Mouse (Mus musculus): ENCODE data around the gene Gltp. TPM values are rescaled to one million over a fixed set of nuclear protein-coding genes. Genes with fewer than 3 reads are reported as not detected.
A peak's percentile ranks its signal among the peaks of the same experiment; 100 is the strongest.

Gltp gene
- polyA plus RNA-seq, 1 experiment from 2014 or later = 115 TPM

GRCm38 (mm10) chr5:114651002-114651401 lies 39.8 kb downstream of the Gltp start:
- Histone ChIP-seq H3K9me3 (ENCODE audit: control insufficient read depth) (no peaks in the 10 kb centered on the region), H3K27me3 (replicated peaks; ENCODE audit: control insufficient read depth, insufficient read depth, low read length) (0 out of 2 replicates have a peak, but pooled peaks cover 9% of the 10 kb centered on the region), H3K4me2 (replicated peaks; ENCODE audit: low read depth) (peak overlapping the region; percentile 35; the same call in 1 of the 2 replicates), H3K36me3 (ENCODE audit: control insufficient read depth, insufficient read depth) (no peaks in the 10 kb centered on the region), H3K4me3 (ENCODE audit: low read depth, low read length) (no peak overlapping the region), H3K27ac (ENCODE audit: low read depth, low read length) (no peak overlapping the region), H3K4me1 (replicated peaks; ENCODE audit: control insufficient read depth, insufficient read depth, low read length) (0 out of 2 replicates have a peak, but pooled peaks cover 5% of the 10 kb centered on the region), H3K9ac (ENCODE audit: low read depth, low read length) (no peak overlapping the region)
- 33% methylated on average over 14 of the region's 14 CpGs for WGBS
- TF ChIP-seq CTCF (IDR thresholded peaks at IDR 0.05; ENCODE audit: low read depth) = no peak
- no peak for ATAC-seq

DNA sequence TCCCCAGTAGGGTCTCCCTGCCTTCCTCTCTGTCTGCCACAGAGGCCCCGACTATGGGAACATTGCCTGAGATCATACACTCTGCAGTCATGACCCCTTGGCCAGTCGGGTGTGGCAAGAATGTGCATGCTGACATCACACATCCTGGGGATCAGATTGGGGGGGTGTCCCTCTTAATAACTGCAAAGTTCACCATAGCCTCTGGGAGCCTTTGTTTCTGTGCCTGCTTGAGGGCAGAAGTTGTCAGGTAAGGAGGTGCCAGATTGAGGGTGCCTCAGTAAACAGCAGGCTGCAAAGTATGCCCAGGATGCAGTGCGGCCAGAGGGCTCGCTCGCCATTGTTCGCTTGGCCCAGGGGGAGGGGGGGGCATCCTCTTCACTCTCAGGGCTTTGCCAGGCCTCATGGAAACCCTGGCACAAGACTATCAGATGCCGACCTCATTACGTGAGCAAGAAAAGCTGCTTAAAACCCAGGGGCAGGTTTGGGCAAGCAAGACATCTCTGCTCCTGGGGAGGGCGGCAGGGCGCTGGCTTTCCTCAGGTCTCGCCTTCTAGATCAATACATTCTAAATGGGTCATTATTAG lies 42.0 kb downstream of the Gltp start:
- no peak overlapping the region for H3K4me3 ChIP-seq (ENCODE audit: low read depth, low read length)
- H3K4me1 ChIP-seq (replicated peaks; ENCODE audit: control insufficient read depth, insufficient read depth, low read length) = 0 out of 2 replicates have a peak, but pooled peaks cover 5% of the 10 kb centered on the region
- 0 out of 2 replicates have a peak, but pooled peaks cover 6% of the 10 kb centered on the region for H3K27me3 ChIP-seq (replicated peaks; ENCODE audit: control insufficient read depth, insufficient read depth, low read length)
- H3K36me3 ChIP-seq (ENCODE audit: control insufficient read depth, insufficient read depth) = no peaks in the 10 kb centered on the region
- no peak overlapping the region for H3K4me2 ChIP-seq (replicated peaks; ENCODE audit: low read depth)
- no peaks in the 10 kb centered on the region for H3K9me3 ChIP-seq (ENCODE audit: control insufficient read depth)
- TF ChIP-seq CTCF (IDR thresholded peaks at IDR 0.05; ENCODE audit: low read depth) = no peak
- no peak overlapping the region for H3K27ac ChIP-seq (ENCODE audit: low read depth, low read length)
- 0 out of 2 replicates have a peak, but pooled peaks have one; percentile 20 for ATAC-seq
- no peak overlapping the region for H3K9ac ChIP-seq (ENCODE audit: low read depth, low read length)
- WGBS = 79% methylated on average over 11 of the region's 11 CpGs

- no peaks in the 10 kb centered on the region for H3K9me3 ChIP-seq (ENCODE audit: control insufficient read depth)
- peak overlapping the region; percentile 70 for H3K4me2 ChIP-seq (replicated peaks; ENCODE audit: low read depth)
- H3K36me3 ChIP-seq (ENCODE audit: control insufficient read depth, insufficient read depth) = no peaks in the 10 kb centered on the region
- TF ChIP-seq CTCF (IDR thresholded peaks at IDR 0.05; ENCODE audit: low read depth) = no peak
- WGBS = 4% methylated on average over 27 of the region's 27 CpGs
- peak; percentile 63; the same call in 1 of the 2 replicates for ATAC-seq
- H3K9ac ChIP-seq (ENCODE audit: low read depth, low read length) = peak overlapping the region; percentile 37; the same call in 1 of the 2 replicates
- H3K4me1 ChIP-seq (replicated peaks; ENCODE audit: control insufficient read depth, insufficient read depth, low read length) = 0 out of 2 replicates have a peak, but pooled peaks cover 5% of the 10 kb centered on the region
- 0 out of 2 replicates have a peak, but pooled peaks cover 6% of the 10 kb centered on the region for H3K27me3 ChIP-seq (replicated peaks; ENCODE audit: control insufficient read depth, insufficient read depth, low read length)
- peak overlapping the region; percentile 32 for H3K4me3 ChIP-seq (ENCODE audit: low read depth, low read length)
- H3K27ac ChIP-seq (ENCODE audit: low read depth, low read length) = no peak overlapping the region
Observed at GRCm38 (mm10) chr5:114647211-114647974, 43.4 kb downstream of the Gltp start.

- H3K4me2 ChIP-seq (replicated peaks; ENCODE audit: low read depth) = no peak overlapping the region
- 0 out of 2 replicates have a peak, but pooled peaks cover 5% of the 10 kb centered on the region for H3K4me1 ChIP-seq (replicated peaks; ENCODE audit: control insufficient read depth, insufficient read depth, low read length)
- H3K27ac ChIP-seq (ENCODE audit: low read depth, low read length) = no peak overlapping the region
- H3K27me3 ChIP-seq (replicated peaks; ENCODE audit: control insufficient read depth, insufficient read depth, low read length) = 0 out of 2 replicates have a peak, but pooled peaks cover 5% of the 10 kb centered on the region
- no peak for ATAC-seq
- TF ChIP-seq CTCF (IDR thresholded peaks at IDR 0.05; ENCODE audit: low read depth) = no peak
- no peak overlapping the region for H3K9ac ChIP-seq (ENCODE audit: low read depth, low read length)
- H3K4me3 ChIP-seq (ENCODE audit: low read depth, low read length) = no peak overlapping the region
- no peaks in the 10 kb centered on the region for H3K36me3 ChIP-seq (ENCODE audit: control insufficient read depth, insufficient read depth)
- WGBS = 87% methylated on average over 5 of the region's 5 CpGs
- H3K9me3 ChIP-seq (ENCODE audit: control insufficient read depth) = no peaks in the 10 kb centered on the region
Observed at GRCm38 (mm10) chr5:114645916-114646315, 44.9 kb downstream of the Gltp start.

GRCm38 (mm10) chr5:114644918-114645317 lies 45.9 kb downstream of the Gltp start:
- no peak for ATAC-seq
- 39% methylated on average over 6 of the region's 6 CpGs for WGBS
- Histone ChIP-seq H3K36me3 (ENCODE audit: control insufficient read depth, insufficient read depth) (no peaks in the 10 kb centered on the region), H3K9ac (ENCODE audit: low read depth, low read length) (no peak overlapping the region), H3K27ac (ENCODE audit: low read depth, low read length) (no peak overlapping the region), H3K4me3 (ENCODE audit: low read depth, low read length) (no peak overlapping the region), H3K4me1 (replicated peaks; ENCODE audit: control insufficient read depth, insufficient read depth, low read length) (0 out of 2 replicates have a peak, but pooled peaks cover 5% of the 10 kb centered on the region), H3K9me3 (ENCODE audit: control insufficient read depth) (no peaks in the 10 kb centered on the region), H3K4me2 (replicated peaks; ENCODE audit: low read depth) (no peak overlapping the region), H3K27me3 (replicated peaks; ENCODE audit: control insufficient read depth, insufficient read depth, low read length) (peaks cover 4% of the 10 kb centered on the region; the same call in 1 of the 2 replicates)
- TF ChIP-seq CTCF (IDR thresholded peaks at IDR 0.05; ENCODE audit: low read depth) = no peak

GRCm38 (mm10) chr5:114640809-114641208 lies 50.0 kb downstream of the Gltp start:
- peaks cover 10% of the 10 kb centered on the region; the same call in 1 of the 2 replicates for H3K27me3 ChIP-seq (replicated peaks; ENCODE audit: control insufficient read depth, insufficient read depth, low read length)
- H3K36me3 ChIP-seq (ENCODE audit: control insufficient read depth, insufficient read depth) = no peaks in the 10 kb centered on the region
- TF ChIP-seq CTCF (IDR thresholded peaks at IDR 0.05; ENCODE audit: low read depth) = no peak
- ATAC-seq = no peak
- WGBS = 76% methylated on average over 10 of the region's 10 CpGs
- H3K27ac ChIP-seq (ENCODE audit: low read depth, low read length) = no peak overlapping the region
- no peak overlapping the region for H3K4me2 ChIP-seq (replicated peaks; ENCODE audit: low read depth)
- H3K4me3 ChIP-seq (ENCODE audit: low read depth, low read length) = no peak overlapping the region
- no peaks in the 10 kb centered on the region for H3K9me3 ChIP-seq (ENCODE audit: control insufficient read depth)
- no peaks in the 10 kb centered on the region for H3K4me1 ChIP-seq (replicated peaks; ENCODE audit: control insufficient read depth, insufficient read depth, low read length)
- H3K9ac ChIP-seq (ENCODE audit: low read depth, low read length) = no peak overlapping the region
